Mouse (Mus musculus) heart, embryonic 15.5 days (tissue): ENCODE measurements around the gene Armh3. TPM values are rescaled to one million over a fixed set of nuclear protein-coding genes. Genes with fewer than 3 reads are reported as not detected.
"Not testable (repeated sequence)": the region's sequence is repeated elsewhere in the genome, so short reads cannot be mapped to it uniquely, and the experiment has no call there.

ENCODE experiments used
- ATAC-seq: fragments of 200-750 bp; cut with Nextera tagmentation; replicated peaks from 2 replicates; pipeline ENCODE4 v1.8.0; 2017; ENCODE audit warnings: low read depth, moderate TSS enrichment; ENCODE audit not compliant: insufficient number of reproducible peaks, insufficient read depth, low FRiP score
- H3K27ac ChIP-seq: fragments of 300-500 bp; sonication (generic); 2 replicates; pipeline ENCODE4 v1.5.1; 2015; ENCODE audit warnings: mild to moderate bottlenecking, inconsistent platforms
- H3K27me3 ChIP-seq: fragments of 300-500 bp; sonication (generic); 2 replicates; pipeline ENCODE4 v1.6.1; 2015; ENCODE audit warnings: inconsistent platforms
- H3K36me3 ChIP-seq: fragments of 300-500 bp; sonication (generic); 2 replicates; pipeline ENCODE4 v1.6.1; 2015; ENCODE audit warnings: mild to moderate bottlenecking, inconsistent platforms
- H3K4me1 ChIP-seq: fragments of 300-500 bp; sonication (generic); replicated peaks from 2 replicates; pipeline ENCODE4 v1.6.1; 2015; ENCODE audit warnings: inconsistent platforms
- H3K4me2 ChIP-seq: fragments of 300-500 bp; sonication (generic); 2 replicates; pipeline ENCODE4 v1.6.1; 2015; ENCODE audit warnings: inconsistent platforms, mild to moderate bottlenecking, moderate library complexity
- H3K4me3 ChIP-seq: fragments of 300-500 bp; sonication (generic); 2 replicates; pipeline ENCODE4 v1.5.1; 2015; ENCODE audit warnings: mild to moderate bottlenecking, inconsistent platforms
- H3K9ac ChIP-seq: fragments of 300-500 bp; sonication (generic); 2 replicates; pipeline ENCODE4 v1.6.1; 2015; ENCODE audit warnings: mild to moderate bottlenecking, inconsistent platforms
- H3K9me3 ChIP-seq: fragments of 300-500 bp; sonication (generic); replicated peaks from 2 replicates; pipeline ENCODE4 v1.6.1; 2016; ENCODE audit warnings: inconsistent platforms
- WGBS: fragments of 180-500 bp; shearing (Covaris S2); methylation state at CpG from one replicate; pipeline ENCODE4 v1.1.7; 2015; ENCODE audit warnings: mixed read lengths; 5-methylcytosine and 5-hydroxymethylcytosine counted together
- polyA plus RNA-seq: library from polyadenylated mRNA; unstranded; fragments of >200 nt; fragmentation: Nextera tagmentation; extraction: Ambion mirVana; gene quantifications from 2 replicates; pipeline ENCODE4 v1.2.1, GENCODE M21; 2015

Gene Armh3
- polyA plus RNA-seq, 1 experiment from 2014 or later = 12.2 TPM

DNA sequence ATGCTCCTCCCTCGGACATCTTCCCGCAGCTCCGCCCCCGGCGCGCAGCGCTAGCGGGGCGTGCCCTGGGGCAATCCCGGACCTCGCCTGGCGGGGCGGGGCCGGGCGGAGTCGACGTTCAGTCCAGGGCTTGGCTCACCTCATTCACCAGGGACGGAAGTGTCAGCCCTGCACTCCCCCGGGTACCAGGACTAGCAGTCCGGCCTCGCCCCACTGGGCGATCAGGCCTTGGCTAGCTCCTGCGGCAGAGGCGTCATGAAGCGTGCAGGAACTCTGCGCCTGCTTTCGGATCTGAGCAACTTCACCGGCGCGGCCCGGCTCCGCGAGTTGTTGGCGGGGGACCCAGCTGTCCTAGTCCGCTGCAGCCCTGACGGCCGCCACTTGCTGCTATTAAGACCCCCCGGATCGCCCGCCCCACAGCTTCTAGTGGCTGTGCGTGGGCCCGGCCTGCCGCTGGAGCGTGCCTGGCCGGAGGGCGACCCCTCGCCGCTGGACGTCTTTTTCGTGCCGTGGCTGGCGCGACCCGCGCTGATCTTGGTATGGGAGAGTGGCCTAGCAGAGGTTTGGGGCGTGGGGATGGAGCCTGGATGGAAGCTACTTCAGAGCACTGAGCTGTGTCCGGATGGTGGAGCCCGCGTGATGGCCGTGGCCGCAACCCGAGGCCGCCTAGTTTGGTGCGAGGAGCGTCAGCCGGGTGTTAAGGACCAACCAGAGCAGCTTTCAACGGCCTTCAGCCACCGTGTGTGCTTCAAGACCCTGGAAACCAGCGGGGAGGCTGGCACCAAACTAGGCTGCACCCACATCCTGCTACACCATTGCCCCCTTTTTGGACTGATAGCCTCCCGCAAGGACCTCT is 5.3 kb upstream of the Armh3 start, which contains the start of gene Hps6:
Gene Hps6 (plus strand): TSS at position 138 of the 856 bp plus-strand sequence.
- Histone ChIP-seq H3K4me2 (peak within 1 kb of the TSS; percentile 97), H3K27ac (peak within 1 kb of the TSS; percentile 71), H3K36me3 (peaks cover 8% of the 10 kb centered on the region; the same call in 1 of the 2 replicates), H3K4me1 (peaks cover 21% of the 10 kb centered on the region), H3K4me3 (peak within 1 kb of the TSS; percentile 80), H3K9ac (peak within 1 kb of the TSS; percentile 79), H3K9me3 (no peaks in the 10 kb centered on the region), H3K27me3 (no peaks in the 10 kb centered on the region)
- 1% methylated on average over 70 of the region's 70 CpGs for WGBS
- ATAC-seq = peak; percentile 93

DNA sequence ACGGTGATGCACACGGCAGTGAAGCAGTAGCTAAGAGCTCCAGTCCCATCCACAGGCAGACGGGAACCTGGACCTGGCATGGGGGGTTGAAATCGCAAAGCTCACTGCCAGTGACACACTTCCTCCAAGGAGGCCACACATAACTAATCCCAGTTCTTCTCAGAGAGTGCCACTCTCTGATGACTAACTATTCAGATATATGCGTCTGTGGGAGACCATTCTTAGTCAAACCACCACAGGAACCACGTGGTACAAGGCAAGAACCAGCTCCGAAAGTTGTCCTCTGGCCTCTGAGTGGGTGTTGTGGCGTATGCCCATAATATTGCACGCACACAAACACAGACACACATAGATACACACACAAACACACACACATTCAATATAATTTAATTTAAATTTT is 4.0 kb upstream of the Armh3 start:
- no peak for ATAC-seq

DNA sequence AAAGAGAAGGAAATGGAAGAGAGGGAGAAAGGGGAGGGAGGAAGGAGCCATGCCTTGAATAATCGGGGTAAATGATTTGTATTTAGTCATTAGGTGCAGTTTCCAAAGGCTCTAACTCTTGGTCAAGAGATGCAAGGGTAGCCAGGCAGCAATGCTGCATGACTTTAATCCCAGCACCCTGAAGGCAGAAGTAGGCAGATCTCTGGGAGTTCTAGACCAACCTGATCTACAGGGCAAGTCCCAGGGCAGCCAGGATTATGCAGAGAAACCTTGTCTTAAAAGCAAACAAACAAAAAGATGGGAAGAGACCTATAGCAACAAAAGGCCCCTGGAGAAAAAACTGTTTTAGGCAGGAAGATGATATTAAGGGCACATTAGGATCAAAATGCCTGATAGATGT is 1.1 kb upstream of the Armh3 start:
- 61% methylated on average over 1 of the region's 1 CpGs for WGBS
- Histone ChIP-seq H3K36me3 (no peaks in the 10 kb centered on the region), H3K27me3 (no peaks in the 10 kb centered on the region), H3K27ac (no peak overlapping the region), H3K4me1 (peaks cover 16% of the 10 kb centered on the region), H3K9ac (no peak overlapping the region), H3K9me3 (no peaks in the 10 kb centered on the region), H3K4me3 (no peak overlapping the region), H3K4me2 (no peak overlapping the region)
- ATAC-seq = no peak

More for the DNA sequence above, 4.0 kb upstream of the Armh3 start:
- Histone ChIP-seq H3K4me2 (no peak overlapping the region), H3K4me3 (no peak overlapping the region), H3K9ac (no peak overlapping the region), H3K27me3 (no peaks in the 10 kb centered on the region), H3K36me3 (no peaks in the 10 kb centered on the region), H3K4me1 (peaks cover 25% of the 10 kb centered on the region), H3K9me3 (no peaks in the 10 kb centered on the region), H3K27ac (no peak overlapping the region)
- 73% methylated on average over 9 of the region's 9 CpGs for WGBS

DNA sequence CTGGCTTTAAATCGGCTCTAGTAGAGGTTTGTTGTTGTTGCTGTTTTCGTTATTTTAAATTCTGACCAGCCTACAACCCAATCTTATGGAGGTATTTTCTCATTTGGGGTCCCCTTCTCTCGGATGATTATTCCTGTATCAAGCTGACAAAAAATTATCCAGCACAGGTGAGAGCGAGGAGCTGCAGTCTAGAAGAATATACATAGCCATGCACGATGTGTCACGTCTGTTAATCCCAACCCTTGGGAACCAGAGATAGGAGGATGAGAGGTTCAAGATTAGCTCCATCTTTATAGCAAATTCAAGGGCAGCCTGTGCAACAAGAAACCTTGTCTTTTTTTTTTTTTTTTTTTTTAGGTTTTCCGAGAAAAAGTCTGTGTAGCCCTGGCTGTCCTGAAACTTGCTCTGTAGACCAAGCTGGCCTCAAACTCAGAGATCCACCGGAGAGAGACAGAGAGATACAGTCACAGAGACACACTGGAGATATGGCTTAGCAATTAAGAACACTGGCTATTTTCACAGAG is 468 bp upstream of the Armh3 start:
- Histone ChIP-seq H3K36me3 (no peaks in the 10 kb centered on the region), H3K9me3 (no peaks in the 10 kb centered on the region), H3K27ac (no peak overlapping the region), H3K4me1 (peaks cover 10% of the 10 kb centered on the region), H3K4me2 (peak overlapping the region; percentile 64), H3K27me3 (no peaks in the 10 kb centered on the region), H3K4me3 (peak overlapping the region; percentile 81), H3K9ac (peak overlapping the region; percentile 84)
- no peak for ATAC-seq
- 10% methylated on average over 8 of the region's 8 CpGs for WGBS

DNA sequence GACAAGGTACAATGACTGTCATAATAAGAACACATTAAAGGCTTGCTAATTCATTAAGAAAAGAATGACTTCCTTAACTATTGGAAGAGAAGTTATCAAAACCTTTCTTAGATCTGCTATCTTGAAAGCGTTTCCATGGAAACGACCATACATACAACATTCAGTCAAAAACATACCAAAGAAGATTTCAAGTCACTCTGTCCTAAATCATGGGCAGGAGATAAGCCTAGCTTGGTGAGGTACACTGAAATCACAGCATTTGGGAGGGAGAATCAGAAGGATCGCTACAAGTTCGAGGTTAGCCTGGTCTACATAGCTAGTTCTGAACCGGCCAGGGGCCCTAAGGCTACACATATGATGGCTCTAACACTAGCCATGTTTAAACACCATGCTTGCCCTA is 923 bp downstream of the Armh3 start:
- Histone ChIP-seq H3K9me3 (no peaks in the 10 kb centered on the region), H3K27ac (peak overlapping the region; percentile 90)

DNA sequence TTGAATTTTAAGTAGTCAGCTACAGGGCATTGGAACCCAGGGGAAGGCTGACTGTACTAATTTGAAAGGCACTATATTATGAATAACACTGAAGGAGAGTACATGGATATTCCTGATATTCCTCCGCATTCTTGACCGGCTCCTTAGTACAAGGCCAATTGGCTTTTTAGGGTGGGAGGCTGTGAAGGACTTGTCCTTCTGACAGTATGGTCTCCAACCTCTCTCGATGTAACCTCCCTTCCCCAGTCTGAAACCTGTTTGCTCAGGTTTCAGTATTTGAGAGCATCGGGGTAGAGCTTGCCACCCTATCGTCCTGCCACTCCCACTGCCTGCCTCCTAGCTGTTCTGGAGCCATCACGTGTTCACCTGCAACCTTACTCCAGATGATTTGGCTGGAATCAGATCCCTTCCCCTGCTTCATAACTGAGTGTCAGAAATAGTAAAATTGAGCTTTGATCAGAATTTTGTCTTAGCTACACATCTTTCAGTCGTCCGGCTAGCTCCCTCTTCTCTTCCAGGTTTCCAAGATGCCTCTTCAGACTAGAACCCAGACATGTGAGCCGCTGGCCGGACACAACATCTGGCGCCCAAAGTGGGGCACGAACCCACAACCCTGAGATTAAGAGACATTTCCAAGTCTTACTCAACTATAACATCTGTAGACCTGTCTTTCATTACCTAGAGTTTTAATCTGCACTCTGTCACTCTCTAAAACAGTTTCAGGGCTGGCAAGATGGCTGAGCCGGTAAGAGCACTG is 4.1 kb downstream of the Armh3 start:
- no peak for ATAC-seq
- no peak overlapping the region for H3K9ac ChIP-seq
- H3K9me3 ChIP-seq = no peaks in the 10 kb centered on the region
- H3K4me3 ChIP-seq = no peak overlapping the region
- H3K4me1 ChIP-seq = peaks cover 11% of the 10 kb centered on the region
- H3K27me3 ChIP-seq = no peaks in the 10 kb centered on the region
- H3K4me2 ChIP-seq = no peak overlapping the region
- no peak overlapping the region for H3K27ac ChIP-seq
- 95% methylated on average over 13 of the region's 13 CpGs for WGBS
- 0 out of 2 replicates have a peak, but pooled peaks cover under 1% of the 10 kb centered on the region for H3K36me3 ChIP-seq

More for the DNA sequence above, 923 bp downstream of the Armh3 start:
- Histone ChIP-seq H3K27me3 (no peaks in the 10 kb centered on the region), H3K36me3 (no peaks in the 10 kb centered on the region), H3K4me3 (peak overlapping the region; percentile 81), H3K9ac (peak overlapping the region; percentile 84), H3K4me1 (peaks cover 9% of the 10 kb centered on the region), H3K4me2 (peak overlapping the region; percentile 67)
- WGBS = 56% methylated on average over 5 of the region's 5 CpGs
- no peak for ATAC-seq

DNA sequence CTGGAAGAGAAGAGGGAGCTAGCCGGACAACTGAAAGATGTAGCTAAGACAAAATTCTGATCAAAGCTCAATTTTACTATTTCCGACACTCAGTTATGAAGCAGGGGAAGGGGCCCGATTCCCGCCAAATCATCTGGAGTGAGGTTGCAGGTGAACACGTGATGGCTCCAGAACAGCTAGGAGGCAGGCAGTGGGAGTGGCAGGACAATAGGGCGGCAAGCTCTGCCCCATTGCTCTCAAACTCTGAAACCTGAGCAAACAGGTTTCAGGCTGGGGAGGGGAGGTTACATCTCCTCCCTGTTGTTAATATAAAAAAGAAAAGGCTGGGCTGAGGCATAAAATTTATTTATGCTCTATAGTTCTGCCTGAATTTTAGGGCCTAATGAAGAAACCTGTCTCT is 4.8 kb downstream of the Armh3 start:
- WGBS = 89% methylated on average over 6 of the region's 6 CpGs
- not testable (repeated sequence) for H3K9me3 ChIP-seq, H3K27me3 ChIP-seq, H3K27ac ChIP-seq, ATAC-seq, H3K36me3 ChIP-seq, H3K4me3 ChIP-seq, H3K9ac ChIP-seq, H3K4me2 ChIP-seq
- H3K4me1 ChIP-seq = peaks cover 11% of the 10 kb centered on the region

DNA sequence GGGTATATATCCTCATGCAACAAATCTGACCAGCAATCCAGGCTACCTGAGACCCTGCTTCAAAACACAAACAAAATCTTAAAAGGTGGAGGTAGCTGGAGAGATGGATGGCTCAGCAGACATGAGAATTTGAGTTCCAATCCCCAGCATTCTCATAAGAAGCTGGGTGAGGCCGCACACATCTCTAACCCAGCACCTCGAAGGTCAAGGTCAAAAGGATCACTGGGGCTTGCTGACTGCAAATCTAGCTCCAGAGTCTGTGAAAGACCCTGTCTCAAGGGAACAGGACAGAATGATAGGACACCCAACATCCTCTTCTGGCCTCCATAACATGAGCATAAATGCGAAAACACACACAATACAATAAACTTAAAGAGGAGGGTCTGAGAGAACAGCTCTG is 7.1 kb downstream of the Armh3 start:
- Histone ChIP-seq H3K36me3 (0 out of 2 replicates have a peak, but pooled peaks cover 2% of the 10 kb centered on the region), H3K4me3 (no peak overlapping the region), H3K4me1 (0 out of 2 replicates have a peak, but pooled peaks cover 2% of the 10 kb centered on the region), H3K9me3 (no peaks in the 10 kb centered on the region), H3K27me3 (no peaks in the 10 kb centered on the region), H3K9ac (no peak overlapping the region), H3K27ac (no peak overlapping the region), H3K4me2 (no peak overlapping the region)
- 88% methylated on average over 3 of the region's 3 CpGs for WGBS
- no peak for ATAC-seq

DNA sequence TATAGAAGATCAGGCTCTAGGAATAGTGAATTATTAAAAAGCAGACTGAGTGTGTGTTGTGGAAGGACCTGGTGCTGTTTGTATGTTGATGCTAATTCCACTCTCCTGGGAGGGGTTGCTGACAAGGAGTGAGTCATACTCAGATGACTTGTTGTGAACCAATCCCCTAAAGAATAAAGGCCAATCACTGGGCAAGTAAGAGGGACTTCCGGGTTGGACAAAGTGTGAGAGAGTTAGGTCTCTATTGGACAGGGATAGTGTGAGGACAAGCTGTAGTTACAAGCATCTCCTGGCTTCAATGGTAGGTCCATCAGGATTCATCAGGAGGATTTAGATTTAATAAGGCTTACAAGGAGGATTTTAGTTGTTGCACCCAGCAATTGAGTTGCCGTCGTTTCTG is 10.1 kb downstream of the Armh3 start:
- Histone ChIP-seq H3K4me3 (no peak overlapping the region), H3K4me2 (no peak overlapping the region), H3K9me3 (no peaks in the 10 kb centered on the region), H3K27ac (no peak overlapping the region), H3K27me3 (no peaks in the 10 kb centered on the region), H3K36me3 (0 out of 2 replicates have a peak, but pooled peaks cover 2% of the 10 kb centered on the region), H3K9ac (no peak overlapping the region), H3K4me1 (0 out of 2 replicates have a peak, but pooled peaks cover 2% of the 10 kb centered on the region)
- 89% methylated on average over 3 of the region's 3 CpGs for WGBS
- ATAC-seq = no peak

DNA sequence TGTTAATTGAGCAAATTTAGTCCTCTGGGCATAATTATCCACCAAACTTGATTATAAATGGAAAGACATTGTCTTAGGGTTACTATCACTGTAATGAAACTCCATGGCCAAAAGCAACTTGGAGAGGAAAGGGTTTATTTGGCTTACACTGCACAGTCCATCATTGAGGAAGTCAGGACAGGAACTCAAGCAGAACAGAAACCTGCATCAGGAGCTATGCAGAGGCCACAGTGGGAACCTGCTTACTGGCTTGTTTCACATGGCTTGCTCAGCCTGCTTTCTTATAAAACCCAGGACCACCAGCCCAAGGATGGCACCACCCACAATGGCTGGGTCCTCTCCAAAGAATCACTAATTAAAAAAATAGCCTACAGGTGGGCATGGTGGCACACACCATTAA is 13.9 kb downstream of the Armh3 start:
- no peak overlapping the region for H3K9ac ChIP-seq
- H3K36me3 ChIP-seq = 0 out of 2 replicates have a peak, but pooled peaks cover 2% of the 10 kb centered on the region
- no peaks in the 10 kb centered on the region for H3K27me3 ChIP-seq
- H3K27ac ChIP-seq = no peak overlapping the region
- no peak overlapping the region for H3K4me3 ChIP-seq
- H3K4me1 ChIP-seq = no peaks in the 10 kb centered on the region
- no peak for ATAC-seq
- no peak overlapping the region for H3K4me2 ChIP-seq
- H3K9me3 ChIP-seq = no peaks in the 10 kb centered on the region

DNA sequence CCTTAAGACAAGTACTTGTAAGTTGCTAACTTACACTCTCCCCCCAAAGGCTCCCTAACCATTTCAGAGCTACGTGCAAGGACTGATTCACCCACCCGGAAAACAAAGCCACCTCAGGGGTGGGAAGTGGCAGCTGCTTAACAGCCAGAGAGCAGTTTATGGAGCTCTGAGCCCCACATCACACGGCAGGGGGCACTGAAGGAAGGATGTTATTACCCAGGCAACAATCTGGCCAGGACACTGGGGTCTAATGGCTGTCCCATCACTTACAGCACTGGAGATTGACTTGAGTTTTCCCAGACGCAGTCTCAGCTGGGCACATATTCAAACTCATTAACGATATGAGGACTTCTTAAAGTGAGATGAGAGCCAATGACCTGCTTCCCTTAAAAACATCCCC is 37.5 kb downstream of the Armh3 start:
- Histone ChIP-seq H3K27ac (no peak overlapping the region), H3K4me3 (no peak overlapping the region), H3K36me3 (peaks cover 30% of the 10 kb centered on the region; the same call in 1 of the 2 replicates), H3K4me1 (no peaks in the 10 kb centered on the region), H3K4me2 (no peak overlapping the region), H3K27me3 (no peaks in the 10 kb centered on the region), H3K9ac (no peak overlapping the region), H3K9me3 (no peaks in the 10 kb centered on the region)
- WGBS = 49% methylated on average over 5 of the region's 5 CpGs
- ATAC-seq = no peak
